Mouse (Mus musculus): ENCODE data around the gene Tmem59l. TPM values are rescaled to one million over a fixed set of nuclear protein-coding genes. Genes with fewer than 3 reads are reported as not detected.
A peak's percentile ranks its signal among the peaks of the same experiment; 100 is the strongest.

Tmem59l gene
- total RNA-seq, 2 experiments from 2014 or later: 65.7 to 80.3 TPM

DNA sequence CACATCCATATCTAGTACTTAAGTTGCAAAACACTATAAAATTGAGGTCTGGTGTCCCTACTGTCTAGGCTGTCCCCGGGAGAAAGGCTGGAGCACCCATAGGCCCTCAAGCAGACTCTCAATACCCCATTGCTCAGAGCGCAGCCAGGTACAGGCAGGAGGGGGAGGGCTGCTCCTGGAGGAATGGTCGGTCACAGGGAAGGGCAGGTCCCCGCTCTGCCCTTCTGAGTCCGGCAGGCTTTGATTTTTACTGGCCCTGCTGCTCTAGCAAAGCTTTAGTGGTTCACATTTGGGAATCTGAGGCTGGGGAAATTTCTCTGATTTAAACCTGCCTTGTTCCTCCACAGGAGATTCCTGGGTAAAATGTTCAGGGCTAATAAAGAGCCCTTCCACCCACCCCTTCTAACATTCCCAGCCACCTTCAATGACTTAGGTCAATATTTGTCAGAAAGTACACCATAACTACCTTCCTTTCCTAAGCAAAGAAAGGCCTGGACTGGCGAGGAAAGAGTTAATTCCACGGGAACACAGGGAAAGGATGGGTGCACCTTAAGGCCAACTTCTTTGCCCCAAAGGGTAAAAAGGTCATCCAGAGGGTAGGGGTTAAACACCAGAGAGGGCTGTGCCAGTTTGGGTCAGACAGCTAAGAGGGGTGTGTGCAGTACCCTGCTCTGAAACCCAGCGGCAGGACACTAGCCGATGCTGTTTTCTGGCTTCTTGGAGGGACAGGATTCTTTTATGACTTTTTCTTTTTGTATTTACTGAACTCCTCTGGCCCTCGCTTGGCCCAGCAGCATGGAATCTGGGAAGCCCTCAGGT, 3.1 kb upstream of the Tmem59l start:
- intact Hi-C loops (cut with DNase I): no loop called here
- no peak for DNase-seq

DNA sequence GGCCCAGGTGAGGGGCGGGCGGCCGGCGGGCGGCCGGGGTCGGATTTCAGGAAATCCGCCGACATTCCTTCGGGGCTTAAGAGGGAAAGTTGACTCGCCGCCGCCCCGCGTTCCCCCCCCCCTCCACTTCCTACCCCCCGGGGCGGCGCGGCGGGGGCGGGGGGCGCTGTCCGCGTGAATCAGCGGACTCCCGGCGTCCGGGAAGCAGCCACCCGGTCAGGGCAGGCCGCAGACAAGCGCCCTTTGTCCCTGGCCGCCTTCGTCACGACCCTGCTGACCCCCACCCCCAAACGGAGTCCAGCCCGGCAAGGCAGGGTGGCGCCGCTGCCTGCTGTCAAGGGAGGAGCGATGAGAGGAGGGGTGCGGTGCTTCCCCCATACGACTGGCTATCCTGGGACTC, 2.4 kb upstream of the Tmem59l start:
- intact Hi-C loops (cut with DNase I): no loop called here
- DNase-seq: no peak

DNA sequence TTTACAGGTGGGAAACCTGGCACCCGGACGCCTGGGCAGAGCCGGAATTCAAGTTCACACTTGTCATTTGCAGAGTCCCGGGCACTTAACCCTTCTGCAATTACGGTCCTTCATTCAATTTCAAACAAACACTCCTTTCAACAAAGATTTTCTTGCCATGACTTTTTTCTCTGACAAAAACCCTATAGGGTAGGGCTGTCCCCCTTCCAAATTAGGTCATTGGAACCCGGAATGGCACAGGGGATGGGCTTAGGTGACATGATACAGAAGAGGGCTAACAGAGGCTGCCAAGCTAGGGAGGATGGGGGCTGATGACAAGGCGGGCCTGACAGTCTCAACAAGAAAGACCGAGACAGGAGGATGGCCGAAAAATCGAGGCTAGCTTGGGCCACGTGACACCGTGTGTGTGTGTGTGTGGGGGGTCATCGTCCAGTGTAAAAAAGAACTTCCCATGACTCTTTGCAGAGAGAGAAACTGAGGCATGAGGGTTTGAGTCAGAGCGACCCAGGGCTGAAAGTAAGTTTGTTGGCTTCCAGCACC, 1.8 kb upstream of the Tmem59l start:
- intact Hi-C loops (cut with DNase I): no loop called here
- DNase-seq: no peak

DNA sequence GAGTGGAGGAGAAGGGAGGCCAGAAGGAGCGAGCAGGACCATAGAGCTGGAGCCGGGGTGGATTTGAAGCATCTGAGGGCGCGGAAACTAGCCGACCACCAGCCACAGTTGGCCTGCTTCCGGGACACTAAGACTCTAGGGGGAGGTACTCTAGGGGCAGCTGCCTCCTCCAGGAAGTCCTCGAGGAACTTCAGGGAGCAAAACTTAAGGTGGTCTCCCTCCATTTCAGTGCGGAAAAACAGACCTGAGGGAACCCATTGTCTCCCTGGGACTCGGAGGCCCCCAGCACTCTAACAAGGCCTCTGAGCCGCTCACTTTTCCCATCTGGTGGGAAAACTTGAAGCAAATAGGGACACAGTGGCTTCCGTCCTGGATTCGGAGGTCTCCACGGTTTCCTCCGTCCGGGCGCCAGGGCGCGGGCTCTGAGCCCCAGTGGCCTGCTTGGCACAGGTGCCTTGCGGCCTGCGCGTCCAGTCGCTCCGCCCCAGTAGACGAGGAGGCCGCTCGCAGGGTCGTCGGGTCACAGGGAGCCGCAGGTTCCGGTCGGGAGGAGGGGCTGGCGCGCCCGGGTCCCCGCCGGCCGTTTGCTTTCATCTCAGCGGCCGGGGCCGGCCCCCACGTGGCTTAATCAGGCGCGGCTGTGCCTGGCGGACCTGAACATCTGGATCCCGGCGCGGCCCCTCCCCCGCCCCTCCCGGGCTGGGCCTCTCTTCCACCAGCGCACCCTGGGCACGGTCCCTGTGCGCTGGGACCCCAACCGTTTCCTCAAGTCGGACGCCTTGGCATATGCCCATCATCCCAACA, 1.0 kb upstream of the Tmem59l start:
- DNase-seq: no peak
- intact Hi-C loops (cut with DNase I): no loop called here

DNA sequence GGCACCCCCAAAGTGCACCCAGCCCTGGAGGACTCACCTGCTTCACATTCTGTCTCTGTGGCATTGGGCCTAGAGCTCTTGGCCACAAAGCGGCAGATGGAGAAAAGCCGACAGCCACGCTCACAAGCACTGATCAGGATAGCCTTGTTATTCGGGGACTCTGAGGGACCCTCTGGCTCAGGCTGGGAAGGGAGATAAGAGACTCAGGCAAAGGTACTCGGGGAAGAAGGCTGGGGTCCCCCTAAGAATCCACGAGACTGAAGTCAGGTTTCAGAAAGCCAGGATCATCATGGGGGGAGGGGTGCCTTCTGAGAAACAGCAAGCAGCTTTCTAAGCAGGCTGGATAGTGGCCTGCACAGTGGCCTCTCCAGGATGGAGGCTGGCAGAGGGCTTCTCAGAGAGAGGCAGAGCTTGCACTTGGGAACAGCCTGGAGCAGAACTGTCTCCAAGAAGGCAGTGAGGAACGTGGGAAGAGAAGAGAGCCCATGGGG, 922 bp downstream of the Tmem59l start:
- intact Hi-C loops (cut with DNase I): no loop called here
- DNase-seq: no peak

DNA sequence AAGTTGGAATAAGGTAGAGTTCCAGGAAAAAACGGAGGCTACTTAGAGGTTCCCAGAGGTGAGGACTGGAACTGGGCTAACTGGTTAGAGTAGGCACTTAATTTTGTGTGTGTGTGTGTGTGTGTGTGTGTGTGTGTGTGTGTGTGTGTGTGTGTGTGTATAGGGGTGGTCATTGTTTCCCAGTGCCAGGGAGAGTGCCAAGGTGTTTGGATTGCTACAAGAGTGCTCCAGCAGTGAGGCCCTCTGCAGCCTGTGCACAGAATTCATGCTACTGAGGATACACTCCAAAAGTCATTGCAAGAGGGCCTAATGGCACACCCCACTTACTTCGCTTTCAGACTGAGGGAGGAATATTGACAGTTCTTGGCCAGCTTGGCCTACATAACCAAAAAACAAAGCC, 4.2 kb downstream of the Tmem59l start:
- no peak for DNase-seq
- intact Hi-C loops (cut with DNase I): no loop called here

DNA sequence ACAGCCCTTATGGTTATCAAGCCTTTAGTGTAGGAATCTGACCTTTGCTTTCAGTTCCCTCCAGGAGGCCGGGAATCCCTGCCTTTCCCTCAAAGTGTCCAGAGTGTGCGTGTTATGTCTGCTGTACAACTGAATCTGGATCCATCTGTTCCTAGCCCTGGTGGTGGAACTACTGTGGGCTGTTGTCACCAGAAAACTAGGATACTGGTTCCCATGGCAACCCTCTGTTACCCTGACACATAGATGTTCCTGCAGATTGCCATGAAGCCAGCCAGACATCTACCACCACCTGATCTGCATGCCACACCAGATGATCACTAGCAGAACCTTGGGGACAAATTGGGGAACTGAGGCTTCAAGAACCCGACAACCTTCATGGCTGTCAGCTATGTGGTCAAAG, 5.2 kb downstream of the Tmem59l start:
- intact Hi-C loops (cut with DNase I): no loop called here
- no peak for DNase-seq

DNA sequence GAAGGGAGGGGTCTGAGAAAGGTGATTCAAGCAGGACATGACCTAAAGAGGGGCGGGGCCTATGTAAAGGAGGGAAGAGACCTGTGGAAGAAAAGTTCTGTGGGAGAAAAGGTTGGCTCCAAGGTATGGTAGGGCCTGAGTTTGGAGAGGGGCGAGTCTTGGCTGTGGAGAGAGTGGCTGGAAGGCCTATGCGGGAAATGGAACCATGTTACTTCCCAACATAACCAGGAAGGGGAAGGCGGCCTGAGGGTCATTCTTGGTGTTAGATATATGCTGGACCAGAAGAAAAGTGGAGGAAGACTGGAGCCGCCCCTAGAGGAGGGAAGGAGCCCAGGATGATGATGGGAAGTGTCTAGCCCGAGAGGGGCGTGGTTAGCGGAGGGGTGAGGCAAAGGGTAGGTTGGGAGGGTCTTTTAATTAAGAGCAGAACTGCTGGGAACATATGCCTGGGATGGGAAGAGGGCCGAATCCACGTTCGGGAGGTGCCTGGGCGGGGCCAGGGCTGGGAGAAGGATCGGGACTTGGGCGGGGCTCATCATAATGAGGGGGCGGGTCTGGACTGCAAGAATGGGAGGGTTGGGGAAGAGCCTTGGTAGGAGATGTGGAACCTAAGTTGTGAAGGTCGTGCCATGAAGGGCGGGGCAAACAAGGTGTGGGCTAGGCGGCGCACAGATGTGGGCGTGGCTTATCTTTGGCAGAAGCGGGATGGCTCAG, 9.7 kb downstream of the Tmem59l start:
- intact Hi-C loops (cut with DNase I): no loop called here
- DNase-seq: no peak

DNA sequence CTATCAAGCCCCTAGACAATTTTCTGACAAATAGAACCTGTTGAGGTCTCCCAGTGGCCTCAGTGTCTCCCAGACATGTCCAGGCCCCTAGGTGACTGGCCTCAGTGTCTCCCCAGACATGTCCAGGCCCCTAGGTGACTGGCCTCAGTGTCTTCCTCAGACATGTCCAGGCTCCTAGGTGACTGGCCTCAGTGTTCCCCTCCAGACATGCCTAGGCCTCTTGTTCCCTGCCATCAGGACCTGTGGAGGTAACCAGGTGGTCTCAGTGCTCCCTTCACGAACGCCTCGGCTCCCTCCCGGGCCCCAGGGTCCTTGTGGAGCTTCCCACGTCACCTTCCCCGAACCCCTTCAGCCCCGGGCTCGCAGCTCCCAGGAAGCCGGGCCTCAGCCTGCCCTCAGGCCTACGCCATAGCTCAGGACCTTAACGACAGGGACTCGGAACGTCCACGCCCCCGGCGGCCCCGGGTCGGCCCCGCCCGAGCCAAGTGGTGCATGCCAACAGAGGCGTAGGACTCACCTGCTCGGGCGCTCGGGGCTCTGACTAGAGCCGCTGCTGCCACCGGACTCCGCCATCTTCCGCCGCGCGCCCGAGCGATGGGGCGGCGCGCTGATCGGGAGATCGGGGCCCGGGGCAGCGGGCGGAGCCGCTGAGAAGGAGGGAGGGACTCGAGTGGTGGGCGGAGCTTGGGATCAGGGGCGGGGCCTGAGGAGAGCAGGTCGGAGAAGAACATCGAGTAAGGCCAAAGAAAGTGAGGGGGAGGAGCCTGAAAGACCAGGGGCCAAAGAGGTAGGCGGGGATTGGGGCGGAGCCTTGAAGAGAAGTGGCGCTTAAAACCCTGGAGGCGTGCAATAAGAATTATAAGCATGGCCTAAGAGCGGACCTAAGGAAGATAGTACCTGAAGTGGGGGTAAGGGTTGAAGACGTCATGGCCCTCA, 10.6 kb downstream of the Tmem59l start, which contains the start of gene Klhl26:
Gene Klhl26, minus strand, starts transcription at position 636 of the 936 bp plus-strand sequence.
- intact Hi-C loops (cut with DNase I): no loop called here
- peak; percentile 95 for DNase-seq

DNA sequence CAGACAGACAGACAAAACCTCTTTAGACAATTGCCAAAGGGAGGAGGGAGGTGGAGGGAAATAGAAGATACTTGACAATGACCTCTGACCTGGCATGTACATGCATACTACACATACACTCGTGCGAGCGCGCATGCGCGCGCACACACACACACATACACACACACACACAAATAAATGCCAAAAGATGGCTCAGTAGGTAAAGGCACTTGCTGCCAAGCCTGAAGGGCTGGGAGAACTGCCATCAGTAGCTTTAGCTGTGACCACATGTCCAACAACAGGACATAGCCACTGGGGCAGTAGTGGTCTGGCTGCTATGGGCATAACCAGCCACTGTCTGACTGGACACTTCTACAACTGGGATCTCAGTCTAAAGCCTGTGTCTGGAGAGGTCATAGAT, 15.3 kb downstream of the Tmem59l start:
- intact Hi-C loops (cut with DNase I): no loop called here
- no peak for DNase-seq

DNA sequence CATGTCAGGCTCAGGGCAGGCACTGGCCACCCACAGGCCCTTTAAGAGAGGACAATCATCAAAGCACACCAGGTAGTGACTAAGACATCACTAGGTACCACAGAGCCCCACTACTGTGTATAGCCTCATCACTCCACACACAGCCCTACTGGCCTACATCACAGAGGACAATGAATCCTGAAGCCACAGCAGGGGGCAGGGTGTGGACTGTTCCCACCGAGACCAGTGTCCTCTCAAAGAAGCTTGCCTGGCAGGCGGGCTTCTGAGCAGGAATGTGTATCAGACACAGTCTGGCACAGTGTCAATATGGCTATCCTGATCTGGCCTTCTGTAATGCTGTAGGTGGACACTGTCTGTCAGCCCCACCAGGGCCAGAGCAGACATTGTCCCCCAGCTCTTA, 17.2 kb downstream of the Tmem59l start:
- no peak for DNase-seq
- intact Hi-C loops (cut with DNase I): no loop called here

DNA sequence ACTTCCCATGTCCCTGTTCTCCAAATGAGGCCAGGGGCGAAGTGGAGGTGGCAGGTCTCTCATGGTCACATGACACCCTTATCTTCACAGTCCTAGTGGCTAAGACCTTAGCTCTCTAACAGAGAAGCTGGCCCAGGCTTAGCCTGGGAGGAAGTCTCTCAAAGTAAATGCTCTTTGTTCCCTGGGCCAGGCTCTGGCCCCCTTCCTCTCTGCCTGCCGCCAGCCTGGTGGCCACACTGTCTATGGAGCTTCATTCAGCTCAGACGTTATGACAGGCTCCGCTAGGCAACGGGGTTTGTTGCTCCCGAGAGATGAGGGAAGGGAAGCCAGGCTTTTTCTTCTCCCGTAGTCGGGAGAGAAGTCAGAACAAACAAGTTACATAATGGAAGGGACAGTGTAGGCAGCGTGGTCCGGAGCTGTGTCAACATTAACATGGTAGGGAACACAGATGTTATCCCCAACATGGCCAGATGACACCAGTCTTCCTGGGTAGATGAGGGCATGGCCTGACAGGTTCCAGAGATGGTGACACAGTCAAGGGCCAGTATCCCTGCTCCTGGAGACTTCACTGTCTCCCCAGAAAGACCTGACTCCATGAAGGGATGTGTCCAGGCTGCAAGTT, 17.8 kb downstream of the Tmem59l start:
- intact Hi-C loops (cut with DNase I): no loop called here
- DNase-seq: no peak

DNA sequence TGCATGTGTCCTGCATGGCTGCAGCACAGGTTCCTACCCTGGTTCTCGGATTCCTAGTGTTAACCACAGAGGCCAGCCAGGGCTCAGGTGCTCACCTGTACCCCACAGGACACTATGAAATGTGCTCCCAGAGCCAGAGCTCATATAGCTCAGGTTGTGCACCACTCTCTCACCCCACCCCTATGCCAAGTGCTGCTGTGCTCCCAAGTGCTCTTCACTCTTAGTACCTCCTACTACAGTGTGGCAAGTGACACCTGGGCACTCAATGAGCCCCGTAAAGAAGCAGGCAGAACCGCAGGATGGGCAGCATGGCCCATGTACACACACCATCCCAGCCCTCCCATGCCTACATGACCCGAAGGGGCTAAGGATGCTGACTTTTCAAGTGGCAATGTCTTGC, 18.4 kb downstream of the Tmem59l start:
- intact Hi-C loops (cut with DNase I): no loop called here

DNA sequence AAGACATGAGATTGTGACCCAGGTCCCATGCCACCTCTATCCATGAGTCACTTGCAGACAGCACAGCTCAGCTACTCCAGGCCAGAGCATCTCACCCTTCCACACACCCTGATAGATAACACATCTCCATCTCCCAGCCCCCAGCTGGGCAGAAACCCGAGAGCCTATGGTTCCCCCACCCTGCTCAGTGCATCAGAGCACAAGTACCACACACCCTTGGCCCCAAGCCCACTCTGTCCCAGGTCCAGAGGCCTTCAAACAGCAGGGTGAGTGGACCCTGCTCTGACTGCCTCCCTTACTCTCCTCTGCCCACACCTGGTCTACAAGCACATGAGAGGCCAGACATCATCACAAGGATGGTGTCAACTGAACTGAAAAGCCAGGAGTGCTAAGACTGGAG, 19.3 kb downstream of the Tmem59l start:
- intact Hi-C loops (cut with DNase I): no loop called here

More for the DNA sequence above, 18.4 kb downstream of the Tmem59l start:
- no peak for DNase-seq

DNA sequence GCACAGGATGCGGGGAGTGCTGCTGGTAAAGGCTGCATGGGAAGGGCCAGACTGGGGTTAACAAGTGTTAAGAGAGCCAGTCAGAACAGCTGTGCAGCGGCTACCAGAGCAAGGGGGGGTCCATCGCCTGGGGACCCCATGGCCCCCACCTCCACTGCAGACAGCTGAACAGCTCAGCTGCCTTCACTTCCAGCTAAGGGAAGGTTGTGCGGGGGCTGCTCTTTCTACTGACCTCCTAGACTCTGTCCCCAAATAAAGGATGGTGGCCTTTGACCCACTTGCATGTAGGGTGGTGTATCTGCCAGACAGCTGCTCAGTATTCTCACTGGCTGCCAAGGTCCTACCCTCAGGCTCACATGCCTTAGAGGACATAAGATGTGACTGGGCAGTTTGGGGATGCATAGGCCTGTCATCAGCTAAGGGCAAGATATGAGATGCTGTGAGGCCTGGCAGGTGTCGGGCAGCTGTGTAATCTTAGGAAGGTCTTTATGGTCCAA, 19.9 kb downstream of the Tmem59l start:
- intact Hi-C loops (cut with DNase I): no loop called here
- DNase-seq: no peak

More for the DNA sequence above, 19.3 kb downstream of the Tmem59l start:
- DNase-seq: no peak

DNA sequence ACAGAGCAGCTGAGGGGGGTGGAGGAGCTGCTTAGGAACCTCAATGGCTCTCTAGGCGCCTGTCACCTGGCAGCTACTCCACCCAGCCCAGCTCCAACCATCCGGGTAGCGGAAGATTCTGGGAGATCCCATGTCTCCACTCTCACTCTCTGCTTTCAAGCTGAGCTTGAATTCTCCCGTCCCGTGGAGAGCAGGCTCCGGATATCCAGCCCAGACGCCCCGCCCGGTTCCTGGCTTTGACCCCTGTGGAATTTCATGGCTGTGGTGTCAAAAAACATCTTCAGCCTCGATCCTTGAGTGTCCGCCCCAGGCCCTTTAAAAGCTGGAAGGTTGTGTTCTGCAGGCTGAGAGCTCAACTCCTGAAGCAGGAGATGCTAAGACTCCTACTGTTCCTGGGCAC, 20.4 kb downstream of the Tmem59l start:
- DNase-seq: no peak
- intact Hi-C loops (cut with DNase I): no loop called here

DNA sequence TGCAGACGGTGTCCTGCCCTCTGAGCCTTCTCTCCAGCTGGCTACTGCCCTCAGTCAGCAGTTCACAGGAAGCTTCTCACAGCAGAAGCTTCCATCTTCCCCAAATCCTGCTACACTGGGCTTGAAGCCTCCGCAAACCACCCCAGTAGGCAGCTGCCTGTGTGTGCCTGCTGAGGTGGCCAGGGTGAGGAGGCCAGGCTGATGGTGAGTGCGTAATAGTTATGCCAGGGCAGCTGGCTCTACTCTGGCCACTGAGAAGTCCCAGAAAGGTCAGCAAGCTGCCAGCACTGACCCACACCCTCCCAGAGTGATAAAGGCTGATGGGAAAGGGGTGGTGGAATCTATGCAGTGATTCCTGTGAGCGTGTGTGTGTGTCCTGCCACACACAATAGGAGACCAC, 20.9 kb downstream of the Tmem59l start:
- no peak for DNase-seq
- intact Hi-C loops (cut with DNase I): no loop called here

DNA sequence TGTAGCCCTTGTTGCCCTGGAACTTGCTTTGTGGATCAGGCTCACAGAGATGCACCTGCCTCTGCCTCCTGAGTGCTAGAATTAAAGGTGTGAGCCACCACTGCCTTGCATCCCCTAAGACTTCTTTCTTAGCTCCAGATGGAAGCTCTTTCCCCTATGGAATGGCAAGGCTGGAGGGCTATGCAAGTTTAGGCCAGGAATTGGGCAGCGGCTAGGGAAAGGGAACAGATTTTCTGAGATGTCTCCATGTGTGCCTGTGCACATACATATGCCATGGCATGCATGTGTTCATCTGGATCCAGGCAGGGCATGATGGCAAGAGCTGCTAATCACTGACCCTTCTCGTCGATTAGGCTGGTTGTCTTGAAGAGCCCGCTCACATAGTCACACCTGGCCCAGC, 21.5 kb downstream of the Tmem59l start:
- intact Hi-C loops (cut with DNase I): no loop called here
- DNase-seq: no peak

DNA sequence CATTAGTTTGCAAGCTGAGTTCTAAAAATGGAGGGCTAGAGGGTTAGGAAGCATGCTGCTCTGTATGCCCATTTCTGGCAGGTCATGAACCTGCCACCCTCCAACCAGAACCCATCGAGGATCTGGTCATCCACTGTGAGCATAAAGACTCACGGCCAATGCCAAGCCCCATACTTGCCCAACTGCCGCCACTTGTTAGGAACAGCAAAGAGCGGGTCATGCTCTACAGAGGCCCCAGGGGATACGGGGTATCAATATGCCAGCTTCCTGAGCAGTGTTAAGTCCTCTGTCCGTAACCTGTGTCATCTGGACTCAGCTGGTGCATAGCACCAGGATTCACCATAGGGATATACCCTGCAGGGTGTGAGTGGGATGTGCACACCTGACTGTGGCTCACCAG, 23.0 kb downstream of the Tmem59l start:
- intact Hi-C loops (cut with DNase I): no loop called here
- DNase-seq: no peak

Data from left cerebral cortex, postnatal 4 days (tissue).